Mouse (Mus musculus): Measurements from ENCODE around the gene Crhr1.

The Crhr1 gene

DNA sequence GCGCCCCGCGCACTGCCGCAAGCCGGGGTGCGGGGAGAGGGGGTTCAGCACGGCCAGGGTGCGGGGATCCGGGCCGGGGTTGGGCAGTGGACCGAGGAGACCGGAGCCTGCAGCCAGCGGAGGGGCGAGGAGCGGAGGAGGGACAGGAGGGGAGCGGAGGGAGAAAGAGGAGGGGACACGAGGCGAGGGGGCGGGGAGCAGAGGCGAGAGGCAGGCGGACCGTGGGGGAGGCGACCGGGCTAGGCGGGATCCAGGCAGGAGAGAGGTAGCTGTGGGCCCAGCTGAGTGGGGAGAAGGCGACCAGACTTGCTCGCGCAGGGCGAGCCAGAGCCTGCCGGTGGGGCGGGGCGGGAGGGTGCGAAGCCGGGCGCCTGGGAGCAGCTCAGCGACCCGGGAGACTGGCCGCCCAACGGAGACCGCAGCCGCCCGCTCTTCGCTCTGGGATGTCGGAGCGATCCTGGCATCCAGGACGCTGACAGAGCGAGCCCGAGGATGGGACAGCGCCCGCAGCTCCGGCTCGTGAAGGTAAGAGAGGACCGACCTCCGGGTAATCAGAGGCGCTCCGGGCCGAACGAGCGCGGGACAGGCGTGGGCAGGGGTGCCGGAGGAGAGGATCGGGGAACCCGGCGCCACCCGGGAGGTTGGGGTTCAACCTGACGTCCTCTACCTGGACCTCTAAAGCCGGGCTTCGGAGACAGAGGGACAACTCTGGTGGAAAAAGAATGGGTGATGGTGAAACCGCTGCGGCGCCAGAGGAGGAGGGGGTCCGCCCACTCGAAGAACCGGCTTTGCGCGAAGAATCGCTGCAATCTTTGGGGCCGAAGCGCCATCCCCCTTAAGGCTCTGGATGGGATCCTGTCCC is at the start of gene Crhr1:
Gene Crhr1, plus strand, starts transcription at position 276 of the 862 bp plus-strand sequence.
- DNase-seq (ENCODE audit: low read depth, low spot score): no peak

GRCm38 (mm10) chr11:104083248-104083647 is 49.4 kb upstream of the Crhr1 start:
- no peak for DNase-seq (ENCODE audit: low read depth, low spot score)

GRCm38 (mm10) chr11:104083716-104084115 is 48.9 kb upstream of the Crhr1 start:
- no peak for DNase-seq (ENCODE audit: low read depth, low spot score)

DNA sequence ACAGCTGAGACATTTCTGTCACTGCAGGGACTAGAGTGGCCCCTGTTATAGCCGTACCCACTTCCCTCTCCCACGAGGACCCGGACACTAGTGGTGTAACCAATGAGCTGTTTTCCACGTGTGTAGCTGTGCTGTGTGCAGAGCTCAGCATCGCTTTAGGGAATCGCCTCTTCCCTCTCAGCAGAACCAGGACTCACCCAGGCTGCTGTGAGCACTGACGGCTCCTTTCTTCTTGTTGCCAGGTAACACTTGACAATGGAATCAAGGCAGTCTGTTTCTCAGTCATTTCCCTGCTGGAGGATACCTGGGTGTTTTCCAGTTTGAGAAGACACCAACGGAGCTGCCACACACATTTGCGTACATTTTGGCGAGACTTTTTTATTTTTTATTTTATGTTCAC is 44.1 kb upstream of the Crhr1 start:
- DNase-seq (ENCODE audit: low read depth, low spot score): no peak

GRCm38 (mm10) chr11:104090769-104091168 is 41.9 kb upstream of the Crhr1 start:
- peak; percentile 24 for DNase-seq (ENCODE audit: low read depth, low spot score)

GRCm38 (mm10) chr11:104095151-104095550 is 37.5 kb upstream of the Crhr1 start:
- DNase-seq (ENCODE audit: low read depth, low spot score): no peak

DNA sequence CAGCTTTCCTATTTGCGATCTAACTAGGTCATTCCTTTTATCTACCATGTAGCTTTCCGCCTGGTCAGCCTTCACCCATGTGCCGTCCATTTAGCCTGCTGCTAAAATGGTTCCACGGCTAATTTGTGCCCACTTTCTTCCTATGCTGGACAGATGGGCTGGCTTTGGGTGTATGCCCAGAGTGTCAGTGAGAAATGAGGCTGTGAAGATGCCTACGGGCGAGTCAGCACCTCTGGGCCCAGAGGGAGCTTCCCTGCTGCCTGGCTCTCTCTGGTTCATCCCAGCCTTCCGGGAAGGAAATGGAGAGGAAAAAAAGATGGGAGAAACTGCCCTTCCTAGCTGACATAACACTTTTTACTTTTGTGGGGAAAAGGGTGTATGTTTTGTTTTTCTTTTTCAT is 36.1 kb upstream of the Crhr1 start:
- DNase-seq (ENCODE audit: low read depth, low spot score): no peak

DNA sequence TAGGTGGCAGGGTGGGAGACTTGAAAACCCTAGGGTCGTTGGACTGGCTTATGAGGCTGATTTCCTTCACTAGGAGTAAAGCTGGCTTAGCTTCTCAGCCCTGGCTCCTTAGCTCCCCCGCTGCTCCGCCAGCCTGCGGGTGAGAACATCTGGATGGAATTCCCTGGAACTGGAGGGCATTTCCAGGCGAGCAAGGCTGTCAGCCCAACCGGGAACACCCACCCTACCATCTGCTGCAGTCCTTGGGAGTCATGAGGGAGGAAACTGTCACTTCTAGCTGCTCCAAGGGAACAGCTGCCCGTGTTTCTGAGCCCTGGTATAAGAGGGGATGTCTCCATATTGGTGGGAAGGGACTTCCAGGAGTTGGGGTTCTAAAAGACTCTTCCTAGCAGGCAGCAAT is 33.1 kb upstream of the Crhr1 start:
- no peak for DNase-seq (ENCODE audit: low read depth, low spot score)

- DNase-seq (ENCODE audit: low read depth, low spot score): no peak
Observed at GRCm38 (mm10) chr11:104102641-104103040, 30.0 kb upstream of the Crhr1 start.

GRCm38 (mm10) chr11:104106329-104106728 is 26.3 kb upstream of the Crhr1 start:
- DNase-seq (ENCODE audit: low read depth, low spot score): no peak

DNA sequence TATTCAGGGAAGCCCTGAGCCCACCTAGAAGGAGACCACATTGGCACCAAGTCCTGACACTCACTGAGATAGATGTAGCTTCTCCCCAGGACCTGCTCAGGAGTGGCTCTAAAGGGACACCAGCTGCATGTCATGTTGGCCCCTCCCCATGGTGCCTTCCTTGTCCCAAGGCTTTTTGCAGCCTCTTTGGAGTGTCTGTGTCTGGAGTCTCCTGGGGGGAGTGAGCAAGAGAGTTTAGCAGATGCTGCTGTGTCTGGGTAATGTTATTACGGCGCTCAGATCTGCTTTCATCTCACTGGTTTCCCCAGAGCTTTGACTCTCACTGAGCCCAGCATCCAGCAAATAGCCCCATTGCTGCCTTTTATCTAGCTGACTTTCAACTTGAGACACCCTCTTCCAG is 25.7 kb upstream of the Crhr1 start:
- no peak for DNase-seq (ENCODE audit: low read depth, low spot score)

DNA sequence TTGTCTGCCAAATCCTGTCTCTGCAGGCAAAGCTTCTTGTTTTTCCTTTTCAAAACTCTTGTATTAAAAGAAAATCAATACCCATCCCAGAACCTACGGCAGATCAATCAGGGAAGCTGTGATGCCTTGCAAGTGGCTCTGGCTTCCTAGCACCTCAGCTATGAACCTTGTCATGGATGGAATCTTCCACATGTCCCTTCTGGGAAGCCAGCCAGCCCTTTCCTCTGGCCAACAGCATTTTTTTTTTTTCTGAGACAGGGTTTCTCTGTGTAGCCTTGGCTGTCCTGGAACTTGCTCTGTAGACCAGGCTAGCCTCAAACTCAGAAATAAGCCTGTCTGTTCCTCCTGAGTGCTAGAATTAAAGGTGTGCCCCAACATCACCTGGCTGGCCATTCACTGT is 22.3 kb upstream of the Crhr1 start:
- no peak for DNase-seq (ENCODE audit: low read depth, low spot score)

- no peak for DNase-seq (ENCODE audit: low read depth, low spot score)
Observed at GRCm38 (mm10) chr11:104111851-104112250, 20.8 kb upstream of the Crhr1 start.

GRCm38 (mm10) chr11:104113699-104114098 is 19.0 kb upstream of the Crhr1 start:
- no peak for DNase-seq (ENCODE audit: low read depth, low spot score)

DNA sequence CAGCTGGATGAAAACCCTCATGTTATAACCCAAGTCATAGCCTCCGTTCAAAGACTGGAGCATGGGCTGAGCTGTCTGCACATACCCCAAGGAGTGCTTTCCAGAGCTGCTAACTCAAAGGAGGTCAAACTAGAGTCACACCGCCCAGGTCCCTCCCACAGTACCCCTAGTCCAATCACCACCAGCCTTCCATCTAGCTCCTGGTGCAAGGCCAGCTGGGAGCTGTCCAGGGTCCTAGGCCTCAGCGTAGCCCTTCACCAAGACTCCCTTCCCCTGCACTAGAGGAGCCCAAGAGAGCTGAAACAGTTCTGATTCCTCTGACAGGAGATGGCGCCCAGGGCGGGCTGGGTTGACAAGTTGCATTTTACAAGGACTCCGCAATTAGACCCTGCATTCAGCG is 18.0 kb upstream of the Crhr1 start:
- peak; percentile 3 for DNase-seq (ENCODE audit: low read depth, low spot score)

DNA sequence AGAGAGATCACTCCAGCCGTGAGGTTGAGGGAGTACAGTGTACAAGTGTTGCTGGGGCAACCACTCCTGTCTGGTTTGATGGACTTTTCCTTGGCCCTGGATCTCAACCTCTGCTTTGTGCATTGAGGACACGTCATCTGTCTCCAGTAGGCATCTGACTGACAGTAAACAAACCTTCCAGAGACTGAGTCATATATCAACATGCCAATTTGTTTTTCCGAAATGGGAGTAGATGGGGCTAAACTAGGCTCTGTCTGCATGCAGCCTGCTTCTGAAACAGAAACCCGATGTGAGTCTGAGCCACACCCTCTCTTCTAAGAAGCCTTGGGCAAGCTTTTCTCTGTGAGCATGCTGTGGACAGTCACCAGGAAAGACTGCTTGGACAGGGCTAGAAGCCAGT is 14.3 kb upstream of the Crhr1 start:
- no peak for DNase-seq (ENCODE audit: low read depth, low spot score)

GRCm38 (mm10) chr11:104122966-104123365 is 9.7 kb upstream of the Crhr1 start:
- DNase-seq (ENCODE audit: low read depth, low spot score): no peak

DNA sequence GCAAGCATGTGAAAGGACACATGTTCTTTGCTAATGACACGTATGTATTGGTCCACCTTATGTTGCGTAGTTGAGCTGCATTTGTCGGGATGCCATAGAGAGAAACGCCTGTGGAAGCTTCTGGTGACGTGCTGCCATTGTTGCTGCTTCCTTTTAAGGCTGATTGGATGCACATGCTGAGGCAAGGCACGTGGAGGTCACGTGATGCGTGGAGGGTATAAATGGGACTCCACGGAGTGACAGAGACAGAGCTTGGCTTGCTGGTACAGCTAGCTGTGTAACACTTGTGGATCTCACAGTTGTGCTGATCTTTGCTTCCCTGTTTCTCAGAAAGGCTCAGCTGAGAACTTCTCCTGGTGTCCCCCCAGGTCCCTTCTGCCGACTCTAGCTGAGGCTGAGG is 9.2 kb upstream of the Crhr1 start:
- DNase-seq (ENCODE audit: low read depth, low spot score): no peak

- DNase-seq (ENCODE audit: low read depth, low spot score): no peak
Observed at GRCm38 (mm10) chr11:104124582-104124981, 8.1 kb upstream of the Crhr1 start.

DNA sequence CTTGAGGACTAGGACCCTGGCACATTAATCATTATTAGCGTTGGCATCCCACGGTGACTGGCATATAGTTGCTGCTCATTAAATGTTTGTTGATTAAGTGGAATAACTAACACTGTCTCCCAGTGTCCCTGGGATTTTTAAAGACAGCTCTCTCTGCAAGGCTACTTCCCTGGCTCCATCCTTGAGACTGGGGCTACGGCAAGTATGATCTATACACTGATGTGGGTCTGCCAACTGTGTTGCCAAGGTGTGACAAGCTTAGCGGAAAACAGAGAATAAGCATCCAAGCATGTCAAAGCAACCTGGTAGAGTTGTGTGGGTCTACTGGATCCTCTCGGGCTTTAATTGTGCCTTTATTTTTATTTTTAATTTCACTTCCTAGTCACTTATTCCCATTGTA is 3.2 kb upstream of the Crhr1 start:
- no peak for DNase-seq (ENCODE audit: low read depth, low spot score)

DNA sequence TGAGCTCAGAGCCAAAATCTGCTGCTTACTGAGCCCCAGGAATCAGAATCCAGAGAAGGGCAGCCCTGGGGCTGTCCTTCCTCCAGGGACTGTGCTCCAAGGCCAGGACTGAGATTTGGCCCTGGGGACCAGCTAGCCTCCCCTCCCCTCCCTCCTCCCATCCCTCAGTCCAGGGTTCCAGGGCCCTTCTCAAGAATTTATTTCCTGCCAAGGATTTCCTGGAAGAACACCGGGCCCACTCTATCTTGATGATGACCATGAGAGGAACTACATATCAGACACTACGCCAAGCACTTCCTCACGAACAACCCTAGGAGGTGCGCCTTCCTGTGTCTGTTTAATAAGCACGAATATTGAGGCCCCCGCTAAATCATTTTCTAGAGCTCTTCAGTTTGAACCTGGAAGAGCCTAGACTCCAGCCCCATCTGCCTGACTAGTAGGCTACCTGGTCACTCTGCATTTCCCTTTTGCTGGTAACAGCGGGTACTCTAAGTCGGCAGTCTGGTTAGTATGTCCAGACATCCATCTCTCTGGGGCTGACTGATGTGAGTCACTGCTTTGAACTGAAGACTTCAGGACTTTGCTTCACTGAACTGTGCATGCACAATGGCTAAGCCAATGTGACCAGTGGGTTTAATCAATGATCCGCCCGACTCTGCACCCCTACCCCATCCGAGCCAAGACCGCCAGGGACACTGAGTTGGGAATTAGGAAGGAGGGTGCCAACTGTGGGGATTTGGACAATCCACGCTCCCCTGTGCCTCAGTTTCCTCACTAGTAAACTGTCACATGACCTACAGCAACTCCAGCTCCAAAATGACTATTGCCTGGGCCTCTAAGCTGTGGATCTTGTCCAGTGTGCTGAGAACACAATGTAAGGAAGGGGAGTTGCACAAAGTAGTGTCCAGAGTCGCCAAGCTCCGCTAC is 1.7 kb upstream of the Crhr1 start:
- DNase-seq (ENCODE audit: low read depth, low spot score): no peak

- DNase-seq (ENCODE audit: low read depth, low spot score): no peak
Observed at GRCm38 (mm10) chr11:104131756-104132155, 899 bp upstream of the Crhr1 start.

Data from skeletal muscle tissue, adult 2 months (tissue).